Comparison of ENCODE assay signal across 17 mouse cellular contexts in the genomic region with DNA sequence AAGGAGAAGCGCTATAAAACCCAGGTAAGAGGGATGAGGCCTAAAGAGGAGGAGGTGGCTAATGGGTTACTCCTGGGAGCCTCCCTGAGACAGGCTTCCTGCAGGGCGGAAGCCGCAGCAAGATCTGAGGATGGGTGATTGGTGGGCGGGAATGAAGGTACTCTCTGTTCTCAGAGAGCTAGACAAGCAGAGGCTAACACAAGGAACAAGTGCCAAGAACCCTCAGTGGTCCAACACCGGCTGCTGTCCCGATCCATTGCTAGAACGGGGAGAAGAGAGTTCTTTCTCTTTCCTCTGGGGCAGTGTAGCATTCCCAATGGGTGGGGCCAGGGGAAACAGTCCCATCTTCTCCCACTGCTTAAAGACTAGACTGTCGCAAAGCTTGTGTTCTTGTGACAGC. TPM values are rescaled to one million over a fixed set of nuclear protein-coding genes. Genes with fewer than 3 reads are reported as not detected.
"Had no signal": no experiment of that assay in that cellular context is flagged by ENCODE, and none has a peak within 500 bp of the region (broad histone marks: within the 10 kb centered on the region; RNA-seq: fewer than 3 reads in every experiment).

No protein-coding gene starts in this region.

- ATAC-seq: midbrain, embryonic 16.5 days had no signal

- H3K9me3 ChIP-seq: liver, embryonic 13.5 days; lung, embryonic 15.5 days; midbrain, embryonic 12.5 days; neural tube, embryonic 13.5 days had no signal

- H3K4me3 ChIP-seq: liver, embryonic 13.5 days; lung, embryonic 15.5 days; midbrain, embryonic 12.5 days; neural tube, embryonic 13.5 days had no signal

- DNase-seq: kidney, adult 8-10 months; kidney, postnatal 25 days; layer of hippocampus, adult 9-11 months; liver; liver, embryonic 13.5 days; liver, postnatal 0 days; lung, postnatal 14 days; retina, postnatal 1 day; right cerebral cortex, postnatal 14 days; thymus, postnatal 36 days had no signal

- H3K36me3 ChIP-seq: liver, embryonic 13.5 days; lung, embryonic 15.5 days; midbrain, embryonic 12.5 days; neural tube, embryonic 13.5 days had no signal

- H3K4me1 ChIP-seq: neural tube, embryonic 13.5 days had no signal

- H3K4me2 ChIP-seq: liver, embryonic 13.5 days; lung, embryonic 15.5 days; midbrain, embryonic 12.5 days; neural tube, embryonic 13.5 days had no signal

- H3K27ac ChIP-seq: liver, embryonic 13.5 days; lung, embryonic 15.5 days; macrophage; midbrain, embryonic 12.5 days; neural tube, embryonic 13.5 days had no signal

- H3K9ac ChIP-seq: liver, embryonic 13.5 days; liver, postnatal 0 days; lung, embryonic 15.5 days; midbrain, embryonic 12.5 days; neural tube, embryonic 13.5 days had no signal

RNA-seq across cellular contexts. Expression of a gene that starts 25.0 kb away (rescaled TPM):
- total RNA-seq: megakaryocyte-erythroid progenitor cell, adult 5-6 weeks had no signal
- polyA plus RNA-seq: limb, embryonic 11.5 days; liver, embryonic 13.5 days; liver, postnatal 0 days; lung, embryonic 15.5 days; macrophage had no signal
